Mouse (Mus musculus): ENCODE measurements around the gene Trp53rka.
"Not testable (repeated sequence)": the region's sequence is repeated elsewhere in the genome, so short reads cannot be mapped to it uniquely, and the experiment has no call there.

Trp53rka gene

DNA sequence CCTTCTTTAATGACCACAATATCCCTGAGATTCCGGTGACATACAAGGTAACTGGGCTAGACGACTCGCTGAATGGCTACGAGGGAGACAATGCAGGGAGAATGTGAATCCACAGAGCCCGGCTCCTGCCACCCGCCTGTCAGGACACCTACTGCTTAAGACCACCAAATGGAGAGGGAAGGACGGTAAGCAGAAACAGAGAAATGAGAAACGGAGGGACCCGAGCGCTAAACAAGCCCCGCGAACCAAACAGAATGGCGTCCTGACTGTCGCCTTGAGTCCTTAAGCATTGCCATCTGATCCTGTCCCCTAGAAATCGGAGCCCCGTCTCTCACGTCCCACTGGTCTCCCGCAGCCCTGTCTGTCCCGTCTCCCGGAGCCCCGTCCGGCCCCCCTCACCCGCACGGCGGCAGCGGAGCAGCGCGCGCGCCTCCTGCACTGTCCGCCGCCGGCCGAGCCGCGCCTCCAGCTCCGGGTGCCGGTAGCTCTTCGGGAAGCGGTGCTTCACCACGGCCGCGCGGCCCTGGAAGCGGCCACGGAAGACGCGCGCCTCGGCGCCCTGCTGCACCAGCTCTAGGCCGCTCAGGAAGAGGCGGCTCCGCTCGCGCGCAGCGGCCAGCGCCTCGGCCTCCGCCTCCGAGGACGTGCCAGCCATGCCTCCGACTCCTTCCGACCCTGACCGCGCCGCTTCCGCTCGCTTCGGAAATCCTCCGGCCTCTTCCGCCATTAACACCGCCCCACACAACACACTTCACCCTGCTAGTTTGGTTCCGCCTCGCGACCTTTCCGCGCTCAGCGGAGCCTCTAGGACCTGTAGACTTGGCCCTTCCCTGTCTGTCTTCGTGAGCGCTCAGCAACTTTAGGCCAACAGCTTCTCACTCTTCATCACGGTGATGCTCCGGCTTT is at the start of gene Trp53rka:
TSS of gene Trp53rka (minus strand) at position 677 of the 906 bp plus-strand sequence.
- peak; percentile 54 to 78 for DNase-seq (ENCODE audit: low spot score in 2 of 2)

DNA sequence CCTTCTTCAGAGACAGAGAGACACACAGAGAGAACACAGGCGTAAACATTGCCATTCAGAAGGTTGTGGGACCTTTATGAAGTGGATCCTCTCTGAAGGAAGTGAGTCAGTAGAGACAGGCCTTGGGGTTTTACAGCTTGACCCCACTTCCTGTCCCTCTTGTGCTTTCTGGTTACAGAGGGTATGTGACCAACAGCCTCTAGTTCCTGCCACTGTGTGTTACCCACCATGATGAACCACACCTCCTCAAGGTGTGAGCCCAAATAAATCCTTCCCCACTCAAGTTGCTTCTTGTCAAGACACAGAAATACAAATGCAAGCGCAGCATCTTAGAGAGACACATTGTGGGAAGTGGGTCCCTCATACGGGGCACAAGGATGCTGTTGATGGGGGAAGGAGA is 47.9 kb upstream of the Trp53rka start:
- no peak for DNase-seq (ENCODE audit: low spot score in 2 of 2)

DNA sequence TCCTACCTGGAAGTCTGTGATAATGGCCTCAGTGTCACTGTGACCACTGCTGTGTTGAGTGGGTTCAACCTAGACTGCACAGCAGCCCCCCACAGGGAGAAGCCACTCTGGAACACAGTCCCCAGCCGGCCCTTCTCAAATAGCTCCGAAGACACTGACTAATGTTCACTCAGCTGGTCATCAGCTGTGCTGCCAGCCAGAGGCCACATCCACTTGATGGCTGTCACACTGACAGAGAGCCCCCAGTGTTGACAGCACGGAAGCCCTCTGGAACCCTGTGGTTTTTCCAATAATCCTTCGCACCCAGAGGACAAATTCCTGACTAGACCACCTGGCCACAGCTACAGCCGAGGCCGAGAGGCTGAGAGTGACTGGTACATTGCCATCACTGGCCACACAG is 40.7 kb upstream of the Trp53rka start:
- DNase-seq (ENCODE audit: low spot score in 2 of 2): no peak

DNA sequence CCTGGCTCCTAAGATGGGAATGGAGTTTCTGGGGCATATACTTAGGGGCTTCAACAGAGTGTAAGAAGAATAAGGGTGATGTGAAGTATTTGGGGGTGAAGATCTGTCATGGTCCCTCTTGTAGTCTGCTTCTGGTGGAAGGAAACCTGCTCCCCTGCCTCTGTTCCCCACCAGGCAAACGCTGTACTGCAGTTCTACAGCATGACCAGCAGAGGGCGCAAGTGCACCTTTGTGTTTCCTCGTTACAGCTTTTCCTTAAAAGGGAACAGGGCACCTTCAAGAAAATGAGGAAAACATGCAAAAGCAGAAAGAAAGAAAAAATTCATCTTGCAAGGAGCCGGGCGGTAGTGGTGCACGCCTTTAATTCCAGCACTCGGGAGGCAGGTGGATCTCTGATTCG is 36.0 kb upstream of the Trp53rka start:
- DNase-seq (ENCODE audit: low spot score in 2 of 2): peak; percentile 42 to 68

DNA sequence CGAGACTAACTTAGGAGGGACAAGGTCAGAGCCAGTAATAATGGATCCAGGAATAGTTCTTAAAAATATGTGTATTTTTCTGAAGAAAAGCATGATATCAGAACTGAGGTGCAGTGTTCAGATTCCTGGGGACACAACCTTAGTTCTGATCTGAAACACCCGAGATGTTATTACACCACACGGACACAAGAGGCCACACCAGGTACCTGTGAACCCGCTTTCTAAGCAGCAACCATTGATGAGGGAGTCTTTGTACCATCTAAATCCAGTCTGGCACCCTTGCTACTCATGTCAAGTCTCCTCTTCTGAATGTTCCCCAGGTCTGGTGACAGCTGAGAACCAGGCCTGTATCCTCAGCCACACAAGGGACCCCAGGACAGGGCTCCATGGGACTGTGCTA is 32.5 kb upstream of the Trp53rka start:
- DNase-seq (ENCODE audit: low spot score in 2 of 2): peak in 1 of 2 experiments; percentile 20

DNA sequence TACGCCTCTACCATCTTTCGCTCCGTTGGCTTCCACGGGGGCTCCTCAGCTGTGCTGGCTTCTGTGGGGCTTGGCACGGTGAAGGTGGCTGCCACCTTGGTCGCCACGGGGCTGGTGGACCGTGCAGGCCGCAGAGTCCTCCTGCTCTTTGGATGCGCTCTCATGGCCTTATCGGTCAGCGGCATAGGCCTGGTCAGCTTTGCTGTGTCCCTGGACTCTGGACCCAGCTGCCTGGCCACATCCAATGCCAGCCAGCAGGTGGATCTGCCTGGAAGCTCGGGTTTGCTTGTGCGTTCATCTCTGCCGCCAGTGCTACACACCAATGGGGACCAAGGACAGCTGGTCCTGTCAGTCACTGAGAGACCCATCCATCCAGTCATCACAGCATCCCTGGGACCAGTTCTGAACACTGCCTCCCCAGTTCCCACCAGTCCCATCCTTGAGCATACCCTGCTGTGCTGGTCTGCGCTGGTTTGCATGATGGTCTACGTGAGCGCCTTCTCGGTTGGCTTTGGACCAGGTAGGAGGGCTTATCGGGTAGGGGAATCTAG is 22.1 kb upstream of the Trp53rka start:
- no peak for DNase-seq (ENCODE audit: low spot score in 2 of 2)

DNA sequence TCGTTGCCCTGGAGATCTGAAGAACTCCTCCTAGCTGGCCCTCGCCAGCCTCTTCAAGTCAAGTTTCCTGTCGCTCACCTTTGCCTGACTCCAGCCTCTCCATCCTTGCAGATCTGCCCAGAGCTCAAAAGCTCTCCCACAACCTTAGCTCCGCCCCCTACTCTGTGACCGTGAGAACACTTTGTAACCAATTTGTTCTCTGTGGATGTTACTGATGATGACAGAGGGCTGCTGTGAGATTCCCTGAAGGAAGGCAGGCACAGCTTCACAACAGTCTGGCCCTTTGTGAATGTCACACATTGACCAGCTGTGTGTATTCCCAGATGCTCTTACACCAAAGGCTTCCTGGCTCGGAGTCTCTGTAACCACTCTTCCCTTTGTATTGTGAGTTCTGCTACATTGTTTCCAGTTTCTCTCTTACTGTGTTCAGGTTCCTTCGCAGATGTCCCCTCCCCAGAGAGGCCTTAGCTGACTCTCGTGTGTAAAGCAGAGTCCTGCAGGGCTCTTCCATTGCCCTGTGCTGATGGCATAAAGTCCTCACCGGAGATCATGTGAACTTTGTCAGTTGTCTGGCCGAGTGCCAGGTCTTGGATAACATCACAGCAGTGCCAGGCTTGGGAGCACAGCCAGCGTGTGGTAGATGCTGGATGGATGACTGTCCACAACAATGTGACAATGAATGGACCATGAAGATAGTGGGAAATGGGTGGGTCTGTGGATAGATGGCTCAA is 19.9 kb upstream of the Trp53rka start:
- no peak for DNase-seq (ENCODE audit: low spot score in 2 of 2)

DNA sequence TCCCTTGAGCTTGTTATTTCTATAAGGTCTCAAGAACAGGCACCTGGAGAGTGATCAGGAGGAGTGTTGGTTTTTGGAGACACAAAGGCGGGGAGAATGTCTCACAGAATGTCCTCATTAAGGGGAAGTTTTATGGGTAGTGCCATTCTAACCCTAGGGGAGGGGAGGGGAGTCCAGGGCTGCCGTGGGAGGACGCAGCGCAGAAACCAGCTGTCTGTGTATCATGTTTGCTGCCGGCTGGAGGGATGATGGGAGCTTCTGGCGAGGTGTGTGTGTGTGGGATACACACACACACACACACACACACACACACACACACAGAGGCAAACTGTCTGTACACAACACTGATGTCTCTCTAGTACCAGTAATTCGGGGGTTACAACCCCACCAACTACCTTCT is 19.3 kb upstream of the Trp53rka start:
- no peak for DNase-seq (ENCODE audit: low spot score in 2 of 2)

DNA sequence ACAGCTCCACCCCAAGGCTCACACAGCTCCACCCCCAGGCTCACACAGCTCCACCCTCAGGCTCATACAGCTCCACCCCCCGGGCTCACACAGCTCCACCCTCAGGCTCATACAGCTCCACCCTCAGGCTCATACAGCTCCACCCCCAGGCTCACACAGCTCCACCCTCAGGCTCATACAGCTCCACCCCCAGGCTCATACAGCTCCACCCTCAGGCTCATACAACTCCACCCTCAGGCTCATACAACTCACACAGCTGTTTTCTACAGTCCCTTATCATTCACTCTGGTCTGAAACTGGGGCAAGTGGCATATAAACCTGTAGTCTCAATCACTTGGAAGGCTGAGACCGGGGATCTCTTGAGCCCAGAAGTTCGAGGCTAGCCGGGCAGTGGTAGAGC is 18.4 kb upstream of the Trp53rka start:
- not testable (repeated sequence) for DNase-seq (ENCODE audit: low spot score in 2 of 2)

DNA sequence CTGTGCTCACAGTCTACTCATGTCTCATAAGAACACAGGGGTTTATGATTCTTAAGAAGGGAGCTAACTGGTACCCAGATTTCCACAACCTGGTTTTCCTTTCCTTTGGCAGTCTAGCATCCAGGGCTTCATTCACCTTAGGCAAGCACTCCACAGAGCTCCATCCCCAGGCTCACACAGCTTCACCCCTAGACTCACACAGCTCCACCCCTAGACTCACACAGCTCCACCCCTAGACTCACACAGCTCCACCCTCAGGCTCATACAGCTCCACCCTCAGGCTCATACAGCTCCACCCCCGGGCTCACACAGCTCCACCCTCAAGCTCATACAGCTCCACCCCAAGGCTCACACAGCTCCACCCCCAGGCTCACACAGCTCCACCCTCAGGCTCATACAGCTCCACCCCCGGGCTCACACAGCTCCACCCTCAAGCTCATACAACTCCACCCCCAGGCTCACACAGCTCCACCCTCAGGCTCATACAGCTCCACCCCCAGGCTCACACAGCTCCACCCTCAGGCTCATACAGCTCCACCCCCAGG is 17.9 kb upstream of the Trp53rka start:
- not testable (repeated sequence) for DNase-seq (ENCODE audit: low spot score in 2 of 2)

DNA sequence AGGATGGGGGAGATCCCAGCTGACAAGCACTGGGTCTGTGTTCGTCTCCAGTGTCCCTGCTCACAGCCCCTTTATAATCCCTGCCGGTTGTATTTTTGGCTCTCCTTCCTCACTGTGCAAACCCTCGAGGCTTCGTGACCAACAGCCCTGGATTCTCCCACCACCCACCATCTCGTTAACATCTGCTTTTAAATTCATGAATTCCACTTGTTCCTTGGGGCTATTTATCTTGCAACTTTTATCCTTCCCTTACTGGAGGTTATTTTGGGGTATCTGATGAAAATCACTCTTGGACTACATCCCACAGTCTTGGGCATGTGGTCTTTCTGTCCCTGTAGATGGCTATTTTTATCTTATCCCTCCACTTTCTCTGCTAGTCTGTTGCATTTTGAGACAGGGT is 17.3 kb upstream of the Trp53rka start:
- no peak for DNase-seq (ENCODE audit: low spot score in 2 of 2)

DNA sequence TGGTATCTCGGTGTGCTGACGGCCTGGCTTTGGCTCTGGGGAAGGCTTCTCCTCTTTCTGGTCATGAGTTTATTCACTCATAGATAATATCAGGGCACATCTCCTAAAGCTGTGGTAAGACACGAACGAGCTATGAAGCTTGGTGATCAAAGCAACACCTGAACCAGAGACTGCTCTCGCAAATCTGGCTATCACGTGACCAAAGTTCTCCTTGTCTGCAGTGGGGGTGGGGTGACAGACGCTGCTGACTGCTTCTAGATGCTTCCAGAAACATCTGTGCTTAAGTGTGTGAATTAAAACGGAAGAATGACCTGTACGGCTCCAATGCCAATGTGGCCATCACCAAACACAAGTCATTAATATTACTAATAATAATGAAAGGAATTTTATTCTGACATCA is 16.6 kb upstream of the Trp53rka start:
- no peak for DNase-seq (ENCODE audit: low spot score in 2 of 2)

DNA sequence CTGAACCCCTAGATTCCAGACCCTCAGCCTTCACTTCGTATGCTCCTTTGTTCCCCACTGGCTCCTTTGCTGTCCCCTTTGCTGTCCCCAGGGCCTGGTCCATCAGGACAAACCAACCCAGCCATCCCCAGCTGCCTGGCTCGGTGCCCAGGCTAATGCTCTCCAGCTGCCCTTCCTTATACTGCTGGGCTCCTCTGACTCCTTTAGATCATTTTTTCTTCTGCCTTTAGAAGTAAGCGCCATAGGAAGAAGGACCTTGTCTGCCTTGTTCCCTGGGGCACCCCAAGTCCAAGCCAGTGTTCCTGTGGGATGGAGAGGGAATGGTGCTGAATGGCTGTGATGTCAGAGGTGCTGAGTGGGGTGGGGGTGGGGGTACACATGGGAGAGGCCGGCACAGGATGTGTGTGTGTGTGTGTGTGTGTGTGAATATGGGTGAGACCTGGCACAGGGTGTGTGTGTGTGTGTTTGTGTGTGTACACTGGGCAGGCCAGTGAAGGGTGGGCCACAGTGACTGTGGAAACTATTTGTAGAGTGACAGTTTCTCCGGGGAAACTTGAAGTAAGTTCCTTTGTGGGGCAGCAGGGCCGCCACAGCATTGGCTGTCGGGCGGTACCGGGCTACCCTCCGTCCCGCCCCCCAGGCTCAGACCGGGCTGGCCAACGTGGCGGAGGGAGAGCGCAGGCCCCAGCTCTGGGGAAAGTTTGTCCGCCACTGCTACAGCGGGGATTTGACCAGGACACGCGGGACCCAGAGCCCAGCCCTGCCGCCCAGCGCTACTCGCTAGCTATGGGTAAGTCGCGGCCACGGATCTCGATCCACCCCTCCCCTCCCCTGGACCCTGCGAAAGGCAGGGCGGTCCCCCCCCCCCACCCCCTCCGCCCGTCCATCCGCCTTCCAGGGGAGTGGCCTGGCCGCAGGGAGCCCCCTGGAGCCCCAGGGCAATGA is 10.4 kb upstream of the Trp53rka start, which contains the start of gene Slc2a10:
TSS of gene Slc2a10 (plus strand) at position 529 of the 945 bp plus-strand sequence.
- DNase-seq (ENCODE audit: low spot score in 2 of 2): no peak

DNA sequence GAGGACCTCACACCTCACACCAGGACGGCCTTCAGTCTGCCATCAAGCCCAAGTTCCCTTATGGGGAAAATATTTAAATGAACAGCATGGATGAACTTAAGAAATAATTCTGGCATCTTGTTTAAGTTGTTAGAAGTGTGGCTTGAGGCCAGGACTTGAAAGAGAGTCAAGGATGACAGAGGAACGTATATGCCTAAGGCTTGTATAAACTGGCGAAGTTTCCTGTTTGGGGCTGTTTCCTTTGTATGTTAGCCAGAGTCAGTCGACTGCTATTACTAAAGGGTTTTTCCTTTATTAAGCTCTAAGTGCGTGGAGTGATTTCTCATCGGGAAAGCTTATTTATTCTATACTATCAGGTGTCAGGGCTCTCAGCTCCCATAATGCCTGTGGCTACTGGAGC is 5.7 kb upstream of the Trp53rka start:
- DNase-seq (ENCODE audit: low spot score in 2 of 2): no peak

DNA sequence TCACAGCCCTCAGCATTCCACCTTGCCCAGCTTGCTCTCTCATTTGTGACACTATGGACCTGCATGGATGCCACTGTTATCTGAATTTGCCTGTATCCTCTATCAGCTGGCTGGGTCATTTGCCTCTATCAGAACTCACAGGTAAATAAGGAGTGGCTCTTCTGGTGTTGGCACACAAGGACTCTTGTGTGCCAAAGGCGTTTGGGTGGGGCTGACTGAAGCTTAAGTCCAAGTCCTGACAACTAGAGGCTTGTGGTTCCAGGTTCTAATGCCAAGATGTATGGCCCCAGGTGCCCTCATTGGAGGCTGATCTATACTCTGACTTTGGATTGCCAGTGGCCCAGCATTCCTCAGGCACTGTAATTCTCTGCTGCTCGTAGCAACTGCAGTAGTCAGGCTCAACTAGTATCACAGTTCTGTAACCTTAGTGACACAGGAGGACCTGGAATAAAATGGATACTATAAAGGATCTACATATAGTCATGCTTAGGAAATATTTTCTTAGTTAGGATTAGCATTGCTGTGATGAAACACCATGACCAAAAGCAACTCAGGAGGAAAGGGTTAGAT is 4.7 kb upstream of the Trp53rka start:
- DNase-seq (ENCODE audit: low spot score in 2 of 2): no peak

DNA sequence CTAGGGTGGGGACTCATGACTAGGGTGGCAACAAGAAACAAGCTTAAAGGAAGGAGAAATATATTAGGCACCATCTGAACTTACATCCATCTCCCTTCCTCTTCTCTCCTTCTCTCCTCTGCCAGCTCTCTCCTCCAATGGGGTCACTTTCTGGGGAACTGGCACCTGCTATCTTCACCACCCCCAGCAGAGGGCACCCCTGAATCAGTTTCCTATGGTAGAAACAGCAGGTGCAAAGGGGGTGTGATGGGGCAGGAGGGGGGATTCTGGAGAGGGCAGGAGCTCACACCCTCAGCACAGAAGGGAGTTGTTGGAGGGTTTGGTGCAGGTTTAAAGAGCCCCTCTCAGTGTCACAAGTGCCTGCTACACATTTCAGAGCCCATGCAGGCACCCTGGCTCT is 3.1 kb upstream of the Trp53rka start:
- DNase-seq (ENCODE audit: low spot score in 2 of 2): peak; percentile 23 to 74

DNA sequence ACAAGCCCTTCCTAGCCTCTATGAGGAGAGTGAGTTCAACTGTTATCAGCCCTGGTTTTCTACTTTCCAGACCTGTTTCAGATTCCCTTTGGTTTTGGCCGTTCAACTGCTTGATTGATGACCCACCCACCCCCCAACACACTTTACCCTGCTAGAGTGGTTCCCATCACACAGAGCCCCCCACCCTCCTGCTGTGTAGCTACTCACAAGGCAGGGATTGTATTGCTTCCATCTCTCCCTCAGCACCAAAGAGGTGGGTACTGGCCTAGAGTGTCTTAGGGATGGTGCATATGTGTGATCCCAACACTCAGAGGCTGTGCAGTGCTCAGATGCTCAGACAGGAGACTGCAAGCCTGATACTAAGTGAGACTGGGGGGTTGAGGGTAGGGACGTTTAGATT is 1.4 kb upstream of the Trp53rka start:
- no peak for DNase-seq (ENCODE audit: low spot score in 2 of 2)

DNA sequence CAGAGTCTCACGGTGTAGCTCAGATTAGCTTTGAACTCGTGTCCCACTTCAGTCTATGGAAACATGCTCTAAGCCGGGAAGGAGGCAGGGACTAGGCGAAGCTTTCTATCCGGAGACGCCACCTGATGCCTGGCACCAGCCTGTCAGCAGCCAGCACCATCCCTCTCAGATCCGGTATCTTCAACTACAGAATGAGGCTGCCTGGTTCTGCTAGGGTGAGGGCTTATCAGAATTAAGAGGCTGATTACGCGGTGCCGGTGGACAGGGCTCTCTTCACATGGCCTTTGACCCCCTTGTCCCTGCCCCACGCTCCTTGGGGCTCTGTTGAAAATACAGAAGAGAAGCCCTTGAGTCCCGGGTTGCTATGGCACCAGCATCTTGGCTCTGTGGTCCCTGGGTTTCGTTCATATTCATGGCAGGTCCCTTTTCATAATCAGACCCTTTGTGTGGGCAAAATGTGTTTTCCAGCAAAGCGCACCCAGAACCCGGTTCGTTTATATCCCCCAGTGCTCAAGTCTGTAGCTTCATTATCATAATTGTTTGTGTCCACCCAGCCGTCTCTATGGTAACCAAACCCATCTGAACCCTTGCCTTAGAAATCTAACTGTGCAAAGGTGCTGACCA is 575 bp upstream of the Trp53rka start:
- peak in 1 of 2 experiments; percentile 11 for DNase-seq (ENCODE audit: low spot score in 2 of 2)

DNA sequence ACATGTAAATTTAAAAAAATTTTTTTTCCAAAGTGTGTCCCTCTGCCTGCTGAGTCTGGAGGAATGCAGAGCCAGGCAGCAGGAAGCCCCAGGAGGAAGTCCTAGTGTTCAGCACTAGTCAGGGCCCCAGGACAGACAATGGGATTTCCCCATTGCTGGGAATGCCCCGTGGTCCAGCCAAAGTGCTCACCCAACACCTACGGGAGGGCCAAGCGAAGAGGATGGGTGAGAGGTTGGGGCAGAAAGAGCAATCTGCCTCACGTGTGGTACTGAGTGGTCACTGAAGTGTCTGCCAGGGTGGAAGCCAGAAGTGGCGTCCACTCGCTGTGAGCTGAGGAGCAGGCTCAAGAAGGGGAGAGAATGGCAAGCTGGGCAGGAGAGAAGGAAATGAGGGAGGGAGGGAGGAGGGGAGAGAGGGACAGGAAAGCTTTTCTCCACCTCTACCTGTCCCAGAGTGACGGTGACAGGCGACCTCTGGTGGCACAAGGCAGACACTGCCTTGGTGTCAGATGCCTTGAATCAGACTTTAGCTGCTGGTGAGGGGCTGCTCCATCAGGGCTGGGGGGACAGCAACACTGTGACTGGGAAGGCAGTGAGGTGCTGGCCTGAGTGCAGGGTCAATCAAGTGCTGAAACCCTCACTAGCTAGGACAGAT is 6.1 kb downstream of the Trp53rka start:
- DNase-seq (ENCODE audit: low spot score in 2 of 2): peak in 1 of 2 experiments; percentile 50

DNA sequence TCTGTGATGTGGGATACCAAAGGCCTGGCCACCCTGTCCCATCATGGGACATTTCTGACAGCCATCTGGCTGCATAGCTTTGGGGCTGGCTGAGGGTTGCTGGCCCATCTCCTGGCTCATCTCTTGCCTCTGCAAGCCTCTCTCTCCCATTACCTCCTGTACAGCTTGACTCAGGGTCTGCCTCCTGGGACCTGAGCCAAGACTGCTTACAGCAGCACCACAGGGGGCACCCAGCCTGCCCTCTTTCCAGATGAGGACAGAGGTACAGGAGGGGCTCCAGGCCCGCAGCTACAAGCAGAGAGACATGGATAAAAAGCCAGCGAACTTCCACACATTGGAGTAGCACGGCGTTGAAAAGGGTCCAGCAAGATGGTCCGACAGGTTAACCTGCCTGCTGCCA is 6.7 kb downstream of the Trp53rka start:
- no peak for DNase-seq (ENCODE audit: low spot score in 2 of 2)

Data from spleen, postnatal 10 days (tissue).